Mouse (Mus musculus) mouse trophoblast stem cell (cell line): ENCODE measurements around the gene Aph1c.
"Not testable (repeated sequence)": the region's sequence is repeated elsewhere in the genome, so short reads cannot be mapped to it uniquely, and the experiment has no call there.

ENCODE experiments used
- in situ Hi-C, 2 experiments: fragments of 300-500 bp; cut with MseI, MboI; formaldehyde crosslinking; loops; 2 replicates in 1 of 2; 3 replicates in 1 of 2; pipeline ENCODE4 v1.15.1; 2025

Aph1c gene

GRCm38 (mm10) chr9:66832366-66832908 lies 2.1 kb downstream of the Aph1c start:
- in situ Hi-C loops = no loop called here

GRCm38 (mm10) chr9:66825990-66826389 lies 8.5 kb downstream of the Aph1c start:
- in situ Hi-C loops = loop anchor here in 1 of 2 experiments (5.0 kb wide), 1 partner anchor 34 kb away; no protein-coding TSS in a partner anchor

- in situ Hi-C loops = not testable (repeated sequence)
These were observed 12.3 kb downstream of the Aph1c start for GRCm38 (mm10) chr9:66822255-66822654.

- in situ Hi-C loops = no loop called here
These were observed 13.5 kb downstream of the Aph1c start for GRCm38 (mm10) chr9:66820996-66821395.

- in situ Hi-C loops = no loop called here
These were observed 21.1 kb downstream of the Aph1c start for GRCm38 (mm10) chr9:66813392-66813791.

- in situ Hi-C loops = not testable (repeated sequence)
These were observed 28.6 kb downstream of the Aph1c start for GRCm38 (mm10) chr9:66805951-66806350.

GRCm38 (mm10) chr9:66801947-66802346 lies 32.6 kb downstream of the Aph1c start:
- in situ Hi-C loops = no loop called here

GRCm38 (mm10) chr9:66796739-66797138 lies 37.8 kb downstream of the Aph1c start, which contains the start of gene Gm10647:
Gene Gm10647 (plus strand): TSS chr9:66797039.
- in situ Hi-C loops = loop anchor here in 1 of 2 experiments (10.0 kb wide), 1 partner anchor 152 kb away; no protein-coding TSS in a partner anchor

GRCm38 (mm10) chr9:66795464-66796324 lies 38.8 kb downstream of the Aph1c start, which contains the start of gene Aph1b:
Gene Aph1b (minus strand): TSS chr9:66795490.
- in situ Hi-C loops = loop anchor here in 1 of 2 experiments (10.0 kb wide), 1 partner anchor 151 kb away; no protein-coding TSS in a partner anchor

GRCm38 (mm10) chr9:66794629-66795463 lies 39.7 kb downstream of the Aph1c start:
- in situ Hi-C loops = loop anchor here (5.0 to 10.0 kb wide), 2 partner anchors 32 to 150 kb away; no protein-coding TSS in a partner anchor

- in situ Hi-C loops = loop anchor here in 1 of 2 experiments (5.0 kb wide), 1 partner anchor 141 kb away; no protein-coding TSS in a partner anchor
These were observed 46.7 kb downstream of the Aph1c start for GRCm38 (mm10) chr9:66787821-66788220.

GRCm38 (mm10) chr9:66784552-66784951 lies 50.0 kb downstream of the Aph1c start:
- in situ Hi-C loops = not testable (repeated sequence)

- in situ Hi-C loops = no loop called here
These were observed 63.8 kb downstream of the Aph1c start for GRCm38 (mm10) chr9:66770701-66771100.

- in situ Hi-C loops = no loop called here
These were observed 65.3 kb downstream of the Aph1c start for GRCm38 (mm10) chr9:66769275-66769674.

GRCm38 (mm10) chr9:66768721-66769120 lies 65.8 kb downstream of the Aph1c start:
- in situ Hi-C loops = no loop called here
